Mouse (Mus musculus): ENCODE data around the gene Capn15. TPM values are rescaled to one million over a fixed set of nuclear protein-coding genes. Genes with fewer than 3 reads are reported as not detected.
A peak's percentile ranks its signal among the peaks of the same experiment; 100 is the strongest.

Capn15 gene
- polyA plus RNA-seq, 1 experiment from 2014 or later: 26.0 TPM

DNA sequence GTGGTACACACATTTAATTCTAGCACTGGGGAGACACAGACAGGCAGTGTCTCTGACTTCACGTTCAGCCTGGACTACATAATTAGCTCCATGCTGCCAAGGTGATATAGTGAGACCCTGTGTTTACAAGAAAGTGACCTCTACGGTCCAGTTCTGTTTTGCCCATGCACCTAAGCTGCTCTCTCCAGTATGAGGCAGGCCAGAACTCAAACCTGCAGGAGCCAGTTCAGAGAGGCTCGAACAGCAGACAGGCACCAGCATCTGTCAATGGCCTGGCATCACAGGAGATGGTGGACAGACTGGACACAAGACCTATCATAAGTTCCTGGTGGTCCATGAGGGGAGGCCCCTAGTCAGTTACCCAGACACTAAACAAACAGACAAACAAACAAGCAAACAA lies 32.8 kb upstream of the Capn15 start:
- Histone ChIP-seq H3K27me3 (ENCODE audit: insufficient read depth, low read length) (no peaks in the 10 kb centered on the region), H3K36me3 (ENCODE audit: insufficient read depth, low read length) (peaks cover 11% of the 10 kb centered on the region; the same call in 1 of the 2 replicates), H3K9me3 (ENCODE audit: low read length) (no peaks in the 10 kb centered on the region), H3K4me1 (ENCODE audit: insufficient read depth, low read length) (0 out of 2 replicates have a peak, but pooled peaks cover 4% of the 10 kb centered on the region), H3K4me2 (replicated peaks; ENCODE audit: low read depth, low read length) (no peak overlapping the region), H3K4me3 (ENCODE audit: low read length) (no peak overlapping the region), H3K9ac (replicated peaks; ENCODE audit: low read length) (no peak overlapping the region), H3K27ac (ENCODE audit: low read length) (peak overlapping the region; percentile 31; the same call in 1 of the 2 replicates)
- 65% methylated on average over 3 of the region's 3 CpGs for WGBS
- ATAC-seq (ENCODE audit: low FRiP score, low TSS enrichment): no peak

DNA sequence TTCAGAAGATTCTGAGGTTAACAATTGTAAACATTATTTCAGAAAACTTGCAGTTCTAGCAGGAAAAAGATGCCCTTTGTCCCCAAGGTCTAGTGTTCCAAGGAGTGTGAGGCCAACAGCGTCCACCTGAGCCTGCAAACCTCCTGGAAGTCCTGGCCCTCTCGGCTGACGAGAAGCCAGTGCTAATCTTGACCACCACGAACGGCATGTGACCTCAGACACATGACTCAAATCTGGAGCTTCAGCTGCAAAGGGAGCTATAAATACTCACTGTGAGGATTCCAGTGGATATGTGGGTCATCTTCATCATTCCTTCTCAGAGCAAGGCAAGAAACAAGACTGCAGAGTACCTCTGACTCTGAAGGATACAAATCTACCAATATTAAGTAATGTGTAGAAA lies 32.4 kb upstream of the Capn15 start:
- Histone ChIP-seq H3K36me3 (ENCODE audit: insufficient read depth, low read length) (peaks cover 11% of the 10 kb centered on the region; the same call in 1 of the 2 replicates), H3K27ac (ENCODE audit: low read length) (peak overlapping the region; percentile 31; the same call in 1 of the 2 replicates), H3K4me2 (replicated peaks; ENCODE audit: low read depth, low read length) (no peak overlapping the region), H3K4me1 (ENCODE audit: insufficient read depth, low read length) (0 out of 2 replicates have a peak, but pooled peaks cover 4% of the 10 kb centered on the region), H3K4me3 (ENCODE audit: low read length) (no peak overlapping the region), H3K27me3 (ENCODE audit: insufficient read depth, low read length) (no peaks in the 10 kb centered on the region), H3K9me3 (ENCODE audit: low read length) (no peaks in the 10 kb centered on the region), H3K9ac (replicated peaks; ENCODE audit: low read length) (no peak overlapping the region)
- ATAC-seq (ENCODE audit: low FRiP score, low TSS enrichment): no peak
- 69% methylated on average over 5 of the region's 5 CpGs for WGBS

DNA sequence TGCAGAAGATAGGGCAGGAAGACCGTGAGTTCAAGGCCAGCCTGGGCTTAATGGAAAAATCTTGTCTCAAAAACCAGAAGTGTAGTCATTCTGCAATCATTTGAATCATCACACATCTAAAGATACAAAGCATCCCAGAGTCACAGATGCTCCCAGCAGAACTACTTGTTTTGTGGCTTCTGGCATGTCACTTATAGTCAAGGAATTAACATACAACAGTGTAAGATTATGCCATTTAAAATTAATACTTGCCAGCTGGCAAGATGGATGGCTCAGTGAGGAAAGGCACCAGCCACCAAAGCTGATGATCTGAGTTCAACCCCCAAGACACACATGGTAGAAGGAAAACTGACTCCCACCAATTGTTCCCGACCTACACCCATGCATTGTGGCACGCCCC lies 31.4 kb upstream of the Capn15 start:
- Histone ChIP-seq H3K4me3 (ENCODE audit: low read length) (no peak overlapping the region), H3K27me3 (ENCODE audit: insufficient read depth, low read length) (no peaks in the 10 kb centered on the region), H3K4me1 (ENCODE audit: insufficient read depth, low read length) (peaks cover 5% of the 10 kb centered on the region), H3K36me3 (ENCODE audit: insufficient read depth, low read length) (peaks cover 11% of the 10 kb centered on the region; the same call in 1 of the 2 replicates), H3K9me3 (ENCODE audit: low read length) (no peaks in the 10 kb centered on the region), H3K27ac (ENCODE audit: low read length) (no peak overlapping the region), H3K4me2 (replicated peaks; ENCODE audit: low read depth, low read length) (no peak overlapping the region), H3K9ac (replicated peaks; ENCODE audit: low read length) (no peak overlapping the region)
- WGBS: 79% methylated on average over 3 of the region's 3 CpGs
- ATAC-seq (ENCODE audit: low FRiP score, low TSS enrichment): no peak

DNA sequence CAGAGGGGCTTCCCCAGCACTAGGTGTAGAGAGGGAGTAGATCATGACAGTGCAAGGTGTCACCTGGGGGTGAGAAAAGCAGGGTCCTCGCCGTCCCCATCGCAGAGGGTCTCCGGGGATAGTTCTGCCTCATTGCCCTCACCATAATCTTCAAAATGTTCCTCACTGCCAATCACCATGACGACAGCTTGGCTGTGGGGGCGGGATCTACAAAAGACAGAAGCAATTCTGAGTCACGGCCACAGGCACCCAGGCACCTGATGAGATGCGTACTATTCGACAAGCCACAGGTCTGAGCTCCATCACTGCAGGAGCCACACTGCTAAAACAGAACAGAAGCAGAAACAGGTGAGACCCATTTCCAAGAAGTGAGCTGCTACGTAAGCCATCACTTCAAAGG lies 28.1 kb upstream of the Capn15 start:
- ATAC-seq (ENCODE audit: low FRiP score, low TSS enrichment): no peak
- Histone ChIP-seq H3K27ac (ENCODE audit: low read length) (no peak overlapping the region), H3K4me2 (replicated peaks; ENCODE audit: low read depth, low read length) (no peak overlapping the region), H3K9me3 (ENCODE audit: low read length) (no peaks in the 10 kb centered on the region), H3K36me3 (ENCODE audit: insufficient read depth, low read length) (peaks cover 11% of the 10 kb centered on the region; the same call in 1 of the 2 replicates), H3K27me3 (ENCODE audit: insufficient read depth, low read length) (no peaks in the 10 kb centered on the region), H3K4me3 (ENCODE audit: low read length) (no peak overlapping the region), H3K9ac (replicated peaks; ENCODE audit: low read length) (no peak overlapping the region), H3K4me1 (ENCODE audit: insufficient read depth, low read length) (peaks cover 6% of the 10 kb centered on the region)
- WGBS: 77% methylated on average over 10 of the region's 10 CpGs

DNA sequence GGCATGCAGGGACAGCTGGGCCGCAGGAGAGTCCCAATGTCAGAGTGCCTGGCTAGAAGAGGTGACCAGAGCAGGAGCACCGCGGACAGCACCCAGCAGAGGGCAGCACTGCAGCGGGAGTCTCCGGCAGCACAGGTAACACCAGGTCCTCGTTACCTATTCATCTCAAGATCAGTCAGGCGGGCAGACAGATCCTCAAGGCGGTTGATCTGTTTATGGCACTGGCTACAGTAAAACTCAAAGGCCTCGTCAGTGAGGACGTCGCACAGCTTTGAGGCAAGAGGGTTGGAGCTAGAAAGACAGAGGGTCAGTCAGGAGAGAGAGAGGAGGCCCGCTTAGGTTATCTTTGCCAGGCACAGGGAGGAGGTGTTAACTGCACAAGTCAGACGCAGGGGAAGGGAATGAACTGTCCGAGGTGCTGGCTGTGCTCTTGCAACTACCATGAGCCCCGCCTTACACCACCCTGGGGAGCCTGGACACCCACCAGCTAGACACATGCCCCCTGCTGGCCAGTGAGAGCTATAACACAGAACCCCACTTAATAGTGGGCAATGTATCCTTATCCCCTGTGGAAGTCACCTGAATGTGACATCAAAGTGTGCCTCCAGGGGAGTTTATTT lies 26.4 kb upstream of the Capn15 start:
- Histone ChIP-seq H3K36me3 (ENCODE audit: insufficient read depth, low read length) (peaks cover 11% of the 10 kb centered on the region; the same call in 1 of the 2 replicates), H3K4me3 (ENCODE audit: low read length) (no peak overlapping the region), H3K27ac (ENCODE audit: low read length) (peak overlapping the region; percentile 51), H3K9ac (replicated peaks; ENCODE audit: low read length) (0 out of 2 replicates have a peak overlapping the region, but pooled peaks have one; percentile 24), H3K4me1 (ENCODE audit: insufficient read depth, low read length) (peaks cover 6% of the 10 kb centered on the region), H3K9me3 (ENCODE audit: low read length) (no peaks in the 10 kb centered on the region), H3K27me3 (ENCODE audit: insufficient read depth, low read length) (no peaks in the 10 kb centered on the region), H3K4me2 (replicated peaks; ENCODE audit: low read depth, low read length) (peak overlapping the region; percentile 30)
- 5% methylated on average over 15 of the region's 15 CpGs for WGBS
- ATAC-seq (ENCODE audit: low FRiP score, low TSS enrichment): peak; percentile 82

DNA sequence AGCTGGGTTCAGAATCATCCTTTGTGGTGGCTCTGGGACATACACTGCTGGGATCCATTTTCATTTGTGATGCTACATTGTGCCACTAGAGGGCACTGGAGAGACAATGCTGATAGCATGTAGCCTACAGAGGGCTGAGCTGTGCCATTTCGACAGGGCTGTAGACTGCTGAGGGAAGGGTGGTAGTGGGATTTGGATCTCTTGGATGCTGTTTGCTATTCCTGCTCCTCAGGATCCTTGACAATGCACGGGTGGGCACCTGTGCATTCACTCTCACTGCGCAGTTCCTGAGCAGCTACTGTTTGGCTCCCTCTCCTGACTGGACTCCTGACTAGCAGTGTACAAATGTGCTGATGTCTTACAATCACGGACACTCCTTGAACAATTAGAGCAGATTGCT lies 23.9 kb upstream of the Capn15 start:
- no peaks in the 10 kb centered on the region for H3K27me3 ChIP-seq (ENCODE audit: insufficient read depth, low read length)
- no peak overlapping the region for H3K4me2 ChIP-seq (replicated peaks; ENCODE audit: low read depth, low read length)
- H3K9me3 ChIP-seq (ENCODE audit: low read length): no peaks in the 10 kb centered on the region
- WGBS: 30% methylated on average over 4 of the region's 4 CpGs
- H3K36me3 ChIP-seq (ENCODE audit: insufficient read depth, low read length): peaks cover 12% of the 10 kb centered on the region; the same call in 1 of the 2 replicates
- no peak; the same call in 1 of the 2 replicates for ATAC-seq (ENCODE audit: low FRiP score, low TSS enrichment)
- no peak overlapping the region for H3K27ac ChIP-seq (ENCODE audit: low read length)
- H3K4me3 ChIP-seq (ENCODE audit: low read length): no peak overlapping the region
- H3K9ac ChIP-seq (replicated peaks; ENCODE audit: low read length): no peak overlapping the region
- H3K4me1 ChIP-seq (ENCODE audit: insufficient read depth, low read length): peaks cover 10% of the 10 kb centered on the region

DNA sequence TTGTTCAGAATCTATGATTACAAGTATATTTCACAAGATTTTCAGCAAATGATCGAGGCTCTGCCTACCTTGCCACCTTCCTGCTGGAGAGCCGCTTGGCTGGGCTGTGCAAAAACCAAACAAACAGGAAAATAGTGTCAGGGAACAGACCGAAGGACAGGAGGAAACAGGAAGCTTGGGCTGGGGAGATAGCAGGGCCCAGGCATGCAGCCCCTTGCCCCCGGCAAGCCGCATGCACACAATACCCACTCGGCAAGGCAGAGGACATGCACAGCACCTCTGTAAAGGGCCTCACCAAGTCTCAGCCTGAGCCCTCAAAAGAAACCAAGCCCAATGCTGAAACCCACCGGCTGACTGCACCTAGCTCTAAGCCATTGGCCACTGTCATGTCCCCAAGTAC lies 23.2 kb upstream of the Capn15 start:
- H3K4me1 ChIP-seq (ENCODE audit: insufficient read depth, low read length): peaks cover 10% of the 10 kb centered on the region
- H3K4me3 ChIP-seq (ENCODE audit: low read length): no peak overlapping the region
- no peaks in the 10 kb centered on the region for H3K27me3 ChIP-seq (ENCODE audit: insufficient read depth, low read length)
- no peak for ATAC-seq (ENCODE audit: low FRiP score, low TSS enrichment)
- H3K9ac ChIP-seq (replicated peaks; ENCODE audit: low read length): no peak overlapping the region
- WGBS: 81% methylated on average over 7 of the region's 7 CpGs
- H3K36me3 ChIP-seq (ENCODE audit: insufficient read depth, low read length): peaks cover 13% of the 10 kb centered on the region; the same call in 1 of the 2 replicates
- no peaks in the 10 kb centered on the region for H3K9me3 ChIP-seq (ENCODE audit: low read length)
- no peak overlapping the region for H3K4me2 ChIP-seq (replicated peaks; ENCODE audit: low read depth, low read length)
- H3K27ac ChIP-seq (ENCODE audit: low read length): peak overlapping the region; percentile 56; the same call in 1 of the 2 replicates

DNA sequence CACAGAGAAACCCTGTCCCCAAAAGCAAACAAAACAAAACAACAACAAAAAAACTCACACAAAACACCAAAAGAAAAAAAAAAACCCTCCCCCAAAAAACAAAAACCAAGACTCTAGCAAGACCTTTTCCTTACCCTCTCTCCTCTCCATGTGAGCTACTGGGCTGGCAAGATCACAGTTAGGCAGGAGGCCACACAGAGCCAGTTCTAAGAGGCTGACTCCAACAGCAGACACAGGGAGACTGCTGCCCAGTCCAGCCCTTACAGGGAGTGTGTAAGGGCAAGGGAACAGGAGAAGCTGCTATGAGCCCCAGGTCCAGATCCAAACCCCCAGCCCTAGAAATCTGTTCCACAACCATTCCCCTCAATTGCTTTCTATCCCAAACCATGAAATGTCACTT lies 22.7 kb upstream of the Capn15 start:
- ATAC-seq (ENCODE audit: low FRiP score, low TSS enrichment): no peak
- Histone ChIP-seq H3K27me3 (ENCODE audit: insufficient read depth, low read length) (no peaks in the 10 kb centered on the region), H3K4me1 (ENCODE audit: insufficient read depth, low read length) (peaks cover 10% of the 10 kb centered on the region), H3K9me3 (ENCODE audit: low read length) (no peaks in the 10 kb centered on the region), H3K9ac (replicated peaks; ENCODE audit: low read length) (0 out of 2 replicates have a peak overlapping the region, but pooled peaks have one; percentile 39), H3K27ac (ENCODE audit: low read length) (peak overlapping the region; percentile 51; the same call in 1 of the 2 replicates), H3K4me3 (ENCODE audit: low read length) (no peak overlapping the region), H3K4me2 (replicated peaks; ENCODE audit: low read depth, low read length) (no peak overlapping the region), H3K36me3 (ENCODE audit: insufficient read depth, low read length) (peaks cover 13% of the 10 kb centered on the region; the same call in 1 of the 2 replicates)

DNA sequence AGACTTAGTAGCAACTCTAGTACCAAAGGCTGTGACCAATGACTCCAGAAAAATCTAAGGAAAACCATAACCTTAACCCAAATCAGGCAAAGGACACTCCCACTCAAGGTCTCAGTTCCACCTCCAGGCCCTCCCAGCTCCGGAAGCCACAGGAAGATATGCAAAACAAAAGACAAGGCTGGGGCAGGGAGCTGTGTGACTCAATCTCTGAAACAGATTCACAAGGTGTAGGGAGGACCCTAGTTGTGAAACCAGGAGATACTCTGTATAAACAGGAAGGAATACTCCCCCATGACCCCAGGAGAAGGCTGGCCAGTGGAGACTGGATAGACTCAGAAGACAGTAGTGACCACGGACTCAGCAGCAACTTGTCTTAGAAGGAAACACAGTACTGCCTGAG lies 22.1 kb upstream of the Capn15 start:
- no peak overlapping the region for H3K4me2 ChIP-seq (replicated peaks; ENCODE audit: low read depth, low read length)
- H3K4me1 ChIP-seq (ENCODE audit: insufficient read depth, low read length): peaks cover 10% of the 10 kb centered on the region
- no peak overlapping the region for H3K4me3 ChIP-seq (ENCODE audit: low read length)
- WGBS: 36% methylated on average over 2 of the region's 2 CpGs
- peaks cover 15% of the 10 kb centered on the region; the same call in 1 of the 2 replicates for H3K36me3 ChIP-seq (ENCODE audit: insufficient read depth, low read length)
- H3K9ac ChIP-seq (replicated peaks; ENCODE audit: low read length): no peak overlapping the region; the same call in 1 of the 2 replicates
- no peaks in the 10 kb centered on the region for H3K9me3 ChIP-seq (ENCODE audit: low read length)
- peak overlapping the region; percentile 51 for H3K27ac ChIP-seq (ENCODE audit: low read length)
- ATAC-seq (ENCODE audit: low FRiP score, low TSS enrichment): no peak
- no peaks in the 10 kb centered on the region for H3K27me3 ChIP-seq (ENCODE audit: insufficient read depth, low read length)

Data from kidney, embryonic 16.5 days (tissue).